Mouse (Mus musculus): Measurements from ENCODE around the gene Rab35. TPM values are rescaled to one million over a fixed set of nuclear protein-coding genes. Genes with fewer than 3 reads are reported as not detected.

Rab35 gene
- polyA plus RNA-seq, 1 experiment = 77.6 TPM

DNA sequence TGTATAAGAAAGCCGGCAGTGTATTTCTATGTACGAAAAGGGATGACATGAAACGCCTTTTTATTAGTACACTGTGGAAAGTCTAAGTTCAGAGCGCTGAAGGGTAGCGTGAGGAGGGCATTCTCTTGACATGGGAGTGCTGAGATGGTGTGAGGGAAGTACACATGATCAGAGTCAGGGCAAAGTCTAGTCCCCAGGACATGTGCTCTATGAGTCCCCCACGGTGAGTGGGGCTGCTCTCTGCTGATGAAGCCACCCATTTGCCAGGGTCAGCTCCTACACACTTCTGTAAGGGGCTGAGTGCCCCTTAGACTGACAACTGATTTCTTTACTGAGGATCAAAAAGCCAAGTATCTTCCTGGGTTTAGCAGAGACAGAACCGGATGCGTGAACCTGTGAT, 35.5 kb downstream of the Rab35 start:
- no peak for TF ChIP-seq GATA1 (IDR thresholded peaks at IDR 0.05; ENCODE audit: low read length)

DNA sequence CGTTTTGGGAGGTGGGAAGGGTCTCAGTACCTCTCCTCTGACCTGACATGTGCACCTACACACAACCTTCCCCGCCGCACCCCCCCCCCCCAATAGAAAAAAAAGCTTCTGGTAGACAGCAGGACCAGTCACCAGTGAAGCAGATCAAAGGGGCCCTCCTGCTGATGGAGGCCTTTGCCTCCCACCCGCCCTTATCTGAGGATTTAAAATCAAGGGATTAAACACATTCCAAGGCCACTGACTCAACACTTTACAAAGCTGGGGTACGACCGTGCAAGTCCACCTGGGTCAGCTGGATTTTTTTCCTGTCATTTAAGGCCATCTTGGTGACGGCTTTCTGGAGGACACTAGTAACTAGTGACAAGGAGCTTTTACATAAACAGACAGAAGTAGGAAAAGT, 36.2 kb downstream of the Rab35 start:
- TF ChIP-seq GATA1 (IDR thresholded peaks at IDR 0.05; ENCODE audit: low read length) = no peak

DNA sequence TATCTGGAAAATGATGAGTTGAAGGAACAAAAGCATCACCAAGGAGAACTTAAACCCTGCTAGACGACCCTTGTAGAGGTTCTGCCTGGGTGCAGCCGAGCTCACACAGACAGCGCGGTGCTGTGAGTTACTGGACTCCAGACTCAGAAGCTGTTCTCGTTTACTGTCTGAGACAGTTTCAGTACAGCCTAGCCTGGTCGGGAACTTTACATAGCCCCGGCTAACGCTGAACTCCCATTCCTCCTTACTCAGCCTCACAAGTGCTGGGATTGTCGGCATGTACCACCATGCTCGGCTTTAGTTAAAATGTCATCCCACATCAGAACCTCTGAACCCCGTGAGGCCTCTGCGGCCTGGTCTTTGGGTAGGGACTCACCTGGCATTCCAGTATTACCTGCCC, 37.3 kb downstream of the Rab35 start:
- TF ChIP-seq GATA1 (IDR thresholded peaks at IDR 0.05; ENCODE audit: low read length) = no peak

DNA sequence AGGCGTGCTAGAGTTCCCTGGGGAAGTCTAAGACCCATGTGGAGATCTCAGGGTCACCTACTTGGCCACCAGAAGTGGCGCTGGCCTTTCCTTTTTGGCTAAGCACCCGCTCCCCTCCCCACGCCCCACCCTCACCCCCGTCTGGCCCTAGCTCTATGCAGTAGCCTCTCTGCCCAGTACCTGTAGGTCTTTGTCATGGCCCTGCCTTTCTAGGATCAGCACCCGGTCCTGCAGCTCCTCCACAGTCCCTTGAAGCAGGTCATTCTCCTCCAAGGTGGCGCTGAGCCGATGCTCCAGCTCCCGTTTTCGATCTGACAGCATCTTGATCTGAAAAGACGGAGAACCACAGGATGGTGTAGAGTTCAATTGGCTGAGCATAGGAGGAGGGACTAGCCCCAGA, 38.3 kb downstream of the Rab35 start:
- no peak for TF ChIP-seq GATA1 (IDR thresholded peaks at IDR 0.05; ENCODE audit: low read length)

DNA sequence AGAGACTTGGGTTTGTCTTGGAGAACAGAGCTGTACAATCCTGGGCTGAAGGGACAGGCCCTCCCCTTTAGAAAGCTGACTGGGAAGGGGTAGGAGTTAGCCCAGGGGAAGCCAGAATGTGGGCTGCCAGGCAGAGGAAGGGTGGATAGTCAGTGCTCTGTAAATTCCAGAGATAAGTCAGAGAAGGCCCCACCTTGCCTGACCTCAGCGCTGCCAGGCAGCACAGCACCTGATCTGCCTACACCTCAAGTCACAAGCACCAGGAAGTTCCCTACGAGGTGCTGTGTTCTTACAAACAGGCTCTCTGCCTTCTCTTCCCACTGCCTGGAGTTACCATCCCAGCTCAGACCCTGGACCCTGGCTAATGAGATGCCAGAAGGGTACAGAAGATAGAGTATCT, 38.7 kb downstream of the Rab35 start:
- no peak for TF ChIP-seq GATA1 (IDR thresholded peaks at IDR 0.05; ENCODE audit: low read length)

DNA sequence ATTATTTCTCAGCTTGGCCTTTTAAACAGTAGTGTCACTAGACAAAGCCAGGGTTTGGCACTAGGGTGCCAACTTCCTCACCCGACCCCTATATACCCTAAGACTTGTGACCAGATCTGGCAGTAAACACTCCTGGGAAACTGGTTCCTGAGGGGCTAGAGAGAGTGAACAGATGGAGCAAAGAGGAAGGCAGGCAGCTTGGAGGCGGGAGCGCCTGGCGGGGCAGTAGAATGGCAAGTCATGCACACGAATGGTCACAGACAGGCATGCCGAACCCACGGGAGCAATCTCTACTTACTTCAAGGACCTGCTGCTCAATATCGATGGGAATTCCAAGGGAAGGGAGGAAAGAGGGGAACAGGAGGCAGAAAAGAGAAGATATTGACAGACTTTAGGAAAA, 40.1 kb downstream of the Rab35 start:
- no peak for TF ChIP-seq GATA1 (IDR thresholded peaks at IDR 0.05; ENCODE audit: low read length)

DNA sequence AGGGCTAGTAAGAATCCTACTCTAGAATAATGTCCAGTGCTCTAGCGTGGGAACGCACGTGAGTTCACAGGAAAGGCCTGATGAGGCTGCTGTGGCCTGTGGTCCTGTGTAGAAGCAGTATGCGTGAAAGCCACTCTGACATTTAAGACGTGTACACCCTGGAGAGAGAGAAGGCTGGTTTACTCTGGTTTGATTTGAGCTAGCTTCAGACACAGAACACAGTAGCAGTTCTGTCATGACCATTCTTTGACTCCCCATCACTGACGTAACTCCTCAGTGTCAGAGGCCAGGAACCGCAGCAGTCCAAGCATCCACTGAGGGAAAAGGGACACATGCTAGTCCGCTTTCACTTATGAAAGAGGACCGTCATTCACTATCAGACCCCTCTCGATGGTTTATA, 53.4 kb downstream of the Rab35 start:
- no peak for TF ChIP-seq GATA1 (IDR thresholded peaks at IDR 0.05; ENCODE audit: low read length)

DNA sequence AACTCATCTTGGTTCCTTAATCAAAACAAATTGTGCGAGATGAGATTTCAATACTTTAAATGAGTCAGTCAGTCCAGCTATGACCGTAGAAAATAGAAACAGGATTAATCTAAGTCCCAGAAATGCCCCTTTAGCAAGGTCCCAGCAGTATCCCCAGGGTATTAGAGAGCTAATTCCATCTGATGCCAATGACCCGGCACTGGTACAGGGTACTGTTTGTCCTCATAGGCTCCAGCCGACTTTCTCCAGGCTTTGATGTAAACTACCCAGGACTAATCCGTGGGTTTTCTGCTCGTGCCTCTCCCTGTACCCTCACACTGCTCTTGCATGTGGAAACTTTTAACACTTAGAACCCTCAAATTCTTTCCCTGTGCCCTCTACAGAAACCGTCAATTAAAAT, 55.0 kb downstream of the Rab35 start:
- TF ChIP-seq GATA1 (IDR thresholded peaks at IDR 0.05; ENCODE audit: low read length) = no peak

DNA sequence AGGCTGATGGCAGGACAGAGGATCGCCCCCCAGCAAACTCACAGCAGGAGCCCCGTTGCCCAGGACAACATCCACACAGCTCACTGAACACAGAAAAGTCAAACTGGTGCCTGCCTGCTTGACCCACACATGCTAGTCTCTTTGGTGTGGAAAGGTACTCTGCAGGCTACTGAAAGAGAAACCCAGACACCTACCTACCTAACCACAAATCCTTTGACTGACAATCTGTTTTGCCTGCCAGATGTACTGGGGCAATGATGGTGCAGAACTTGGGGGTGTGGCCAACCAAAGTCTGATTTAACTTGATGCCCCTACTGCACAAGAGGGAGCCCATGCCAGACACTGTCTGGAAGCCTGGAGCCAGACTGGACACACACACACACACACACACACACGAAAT, 61.6 kb downstream of the Rab35 start:
- TF ChIP-seq GATA1 (IDR thresholded peaks at IDR 0.05; ENCODE audit: low read length) = no peak

DNA sequence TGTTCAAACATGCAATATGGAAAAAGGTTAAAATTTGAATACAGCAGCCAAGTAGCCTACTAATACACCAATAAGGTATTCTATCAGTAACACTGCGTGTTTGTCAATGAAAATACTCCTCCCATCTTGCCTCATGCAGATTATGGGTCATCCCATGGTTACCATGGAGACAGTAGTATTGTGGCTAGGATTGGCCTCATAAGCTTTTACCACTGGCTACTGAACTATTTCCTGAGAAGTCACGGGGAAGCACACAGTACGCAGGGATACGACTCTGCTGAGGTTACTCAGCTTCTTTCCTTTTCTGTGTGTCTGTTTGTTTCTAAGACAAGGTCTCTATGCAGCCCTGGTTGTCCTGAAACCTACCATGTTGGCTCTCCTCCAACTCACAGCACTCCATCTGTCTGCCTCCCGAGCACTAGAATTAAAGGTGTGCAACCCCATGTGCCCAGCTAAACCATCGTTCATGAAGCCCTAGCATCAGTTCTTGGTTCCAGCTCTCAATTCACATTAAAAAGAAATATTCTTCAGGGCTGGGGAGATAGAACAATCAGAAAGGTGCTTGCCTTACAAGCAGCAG, 63.6 kb downstream of the Rab35 start:
- TF ChIP-seq GATA1 (IDR thresholded peaks at IDR 0.05; ENCODE audit: low read length) = no peak

DNA sequence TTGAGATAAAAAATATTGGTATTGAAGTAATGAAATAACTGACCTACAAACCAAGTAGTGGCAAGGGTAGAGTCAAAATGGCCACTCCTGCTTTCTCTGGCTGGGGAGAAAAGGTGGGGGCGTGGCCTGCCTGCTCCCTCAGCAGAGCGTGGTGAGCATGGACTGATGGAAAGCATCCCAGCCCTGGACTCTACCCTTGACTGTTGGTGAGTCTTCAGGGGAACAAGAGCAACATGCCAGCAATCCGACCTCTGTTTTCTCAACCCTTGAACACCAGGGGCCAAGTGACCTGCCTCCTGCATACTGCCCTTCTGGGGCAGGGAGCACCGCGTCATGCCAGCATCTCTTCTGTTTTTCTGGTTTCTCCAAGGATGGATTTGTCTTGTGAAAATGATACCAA, 65.1 kb downstream of the Rab35 start:
- no peak for TF ChIP-seq GATA1 (IDR thresholded peaks at IDR 0.05; ENCODE audit: low read length)

Other genes with a start within 250 kb of the Rab35 start
- 2.4 TPM in 2 replicates for gene Msi1, start 202.3 kb upstream of the Rab35 start, polyA plus RNA-seq (2012)
- gene Pla2g1b, start 165.6 kb upstream of the Rab35 start, polyA plus RNA-seq (2012) = not detected in 2 replicates
- gene Sirt4, start 147.2 kb upstream of the Rab35 start, polyA plus RNA-seq (2012) = 6.3 and 9.5 TPM in 2 replicates
- 44.1 and 45.2 TPM in 2 replicates for gene Pxn, start 125.2 kb upstream of the Rab35 start, polyA plus RNA-seq (2012)
- gene Rplp0, start 72.4 kb upstream of the Rab35 start, polyA plus RNA-seq (2012) = 976 and 1,161 TPM in 2 replicates
- gene Gcn1l1, start 66.7 kb upstream of the Rab35 start, polyA plus RNA-seq (2012) = 110 and 131 TPM in 2 replicates
- gene Bicdl1, start 99.7 kb downstream of the Rab35 start, polyA plus RNA-seq (2012) = 6.0 and 7.3 TPM in 2 replicates
- gene Cit, start 213.4 kb downstream of the Rab35 start, polyA plus RNA-seq (2012) = 40.0 and 47.5 TPM in 2 replicates